Mouse (Mus musculus) ovary, adult 18-20 months (tissue): ENCODE measurements around the gene Slc25a16.

Source experiments
- DNase-seq: peaks from one replicate; pipeline ENCODE4 v3.0.0; 2022; ENCODE audit warnings: low spot score, mixed read lengths

Gene Slc25a16

GRCm38 (mm10) chr10:62919925-62920765 lies at the start of gene Slc25a16:
Gene Slc25a16, plus strand, starts transcription at chr10:62920633.
- DNase-seq = peak; percentile 82

- no peak for DNase-seq
These were observed 45.6 kb upstream of the Slc25a16 start for GRCm38 (mm10) chr10:62874828-62875227.

- no peak for DNase-seq
These were observed 44.9 kb upstream of the Slc25a16 start for GRCm38 (mm10) chr10:62875565-62875964.

- DNase-seq = no peak
These were observed 42.4 kb upstream of the Slc25a16 start for GRCm38 (mm10) chr10:62878056-62878455.

GRCm38 (mm10) chr10:62881211-62881610 lies 39.2 kb upstream of the Slc25a16 start:
- no peak for DNase-seq

- DNase-seq = no peak
These were observed 36.5 kb upstream of the Slc25a16 start for GRCm38 (mm10) chr10:62883933-62884372.

- no peak for DNase-seq
These were observed 35.9 kb upstream of the Slc25a16 start for GRCm38 (mm10) chr10:62884517-62884916.

GRCm38 (mm10) chr10:62885460-62885859 lies 35.0 kb upstream of the Slc25a16 start:
- DNase-seq = no peak

- no peak for DNase-seq
These were observed 34.2 kb upstream of the Slc25a16 start for GRCm38 (mm10) chr10:62885969-62886798.

- DNase-seq = peak; percentile 27
These were observed 33.4 kb upstream of the Slc25a16 start for GRCm38 (mm10) chr10:62886799-62887591.

GRCm38 (mm10) chr10:62891025-62891424 lies 29.4 kb upstream of the Slc25a16 start:
- DNase-seq = no peak

GRCm38 (mm10) chr10:62892549-62893232 lies 27.7 kb upstream of the Slc25a16 start:
- DNase-seq = no peak

GRCm38 (mm10) chr10:62893356-62893884 lies 27.0 kb upstream of the Slc25a16 start:
- no peak for DNase-seq

GRCm38 (mm10) chr10:62894447-62894846 lies 26.0 kb upstream of the Slc25a16 start:
- no peak for DNase-seq

GRCm38 (mm10) chr10:62895386-62895785 lies 25.0 kb upstream of the Slc25a16 start:
- DNase-seq = no peak

GRCm38 (mm10) chr10:62896035-62896434 lies 24.4 kb upstream of the Slc25a16 start:
- DNase-seq = no peak

GRCm38 (mm10) chr10:62896774-62897173 lies 23.7 kb upstream of the Slc25a16 start:
- DNase-seq = no peak

- DNase-seq = no peak
These were observed 23.0 kb upstream of the Slc25a16 start for GRCm38 (mm10) chr10:62897437-62897836.

- no peak for DNase-seq
These were observed 22.4 kb upstream of the Slc25a16 start for GRCm38 (mm10) chr10:62898061-62898460.

GRCm38 (mm10) chr10:62900144-62900543 lies 20.3 kb upstream of the Slc25a16 start:
- DNase-seq = no peak

- DNase-seq = no peak
These were observed 18.6 kb upstream of the Slc25a16 start for GRCm38 (mm10) chr10:62901826-62902225.
